In genomic region chr10:99299303-99299702, GRCm38 (mm10) we compare ENCODE assay signal across 11 mouse cellular contexts. TPM values are rescaled to one million over a fixed set of nuclear protein-coding genes. Genes with fewer than 3 reads are reported as not detected.
A peak's percentile ranks its signal among the peaks of the same experiment; 100 is the strongest.
DNase-seq lines count a peak whose midpoint lies in the region; ATAC-seq lines count a peak whose summit lies in the region.
"Had no signal": no experiment of that assay in that cellular context is flagged by ENCODE, and none has a peak within 500 bp of the region (broad histone marks: within the 10 kb centered on the region; RNA-seq: fewer than 3 reads in every experiment).

No protein-coding gene starts in this region.

- H3K36me3 ChIP-seq in forebrain, embryonic 10.5 days (replicated peaks), result no peaks in the 10 kb centered on the region
- no peaks in the 10 kb centered on the region for H3K36me3 ChIP-seq in hindbrain, embryonic 13.5 days
- H3K36me3 ChIP-seq in midbrain, embryonic 13.5 days, result no peaks in the 10 kb centered on the region
- H3K36me3 ChIP-seq: G1E; liver, embryonic 13.5 days had no signal

- H3K9ac ChIP-seq in hindbrain, embryonic 13.5 days, result no peak overlapping the region
- no peak overlapping the region for H3K9ac ChIP-seq in midbrain, embryonic 13.5 days (replicated peaks)
- H3K9ac ChIP-seq: liver, embryonic 13.5 days had no signal

- no peak for ATAC-seq in hindbrain, embryonic 13.5 days (ENCODE audit: low FRiP score)
- ATAC-seq in midbrain, embryonic 13.5 days, result no peak

- H3K27ac ChIP-seq in forebrain, embryonic 10.5 days, result peak overlapping the region; percentile 82
- no peak overlapping the region for H3K27ac ChIP-seq in hindbrain, embryonic 13.5 days
- no peak overlapping the region for H3K27ac ChIP-seq in midbrain, embryonic 13.5 days
- H3K27ac ChIP-seq: liver, embryonic 13.5 days had no signal

- intact Hi-C loops in left cerebral cortex, postnatal 10 days (cut with DNase I), result no loop called here

- DNase-seq in kidney, postnatal 14 days, result peak; percentile 23
- no peak for DNase-seq in kidney, adult 18-20 months
- no peak for DNase-seq in forebrain, embryonic 10.5 days (ENCODE audit: extremely low spot score, low spot score)
- no peak for DNase-seq in left cerebral cortex, postnatal 10 days (ENCODE audit: extremely low spot score in 1 of 2, low spot score in 2 of 2)
- no peak for DNase-seq in layer of hippocampus, postnatal 36 days
- no peak for DNase-seq in cerebellum, postnatal 10 days
- DNase-seq: gastrocnemius, postnatal 36 days; liver, embryonic 13.5 days had no signal

- peak overlapping the region; percentile 27 for H3K4me3 ChIP-seq in forebrain, embryonic 10.5 days
- H3K4me3 ChIP-seq in hindbrain, embryonic 13.5 days, result no peak overlapping the region
- no peak overlapping the region for H3K4me3 ChIP-seq in midbrain, embryonic 13.5 days (replicated peaks)
- H3K4me3 ChIP-seq: liver, embryonic 13.5 days had no signal

- 4% methylated on average over 9 of the region's 9 CpGs for WGBS in forebrain, embryonic 10.5 days
- WGBS in hindbrain, embryonic 13.5 days, result 28% methylated on average over 9 of the region's 9 CpGs
- WGBS in midbrain, embryonic 13.5 days, result 11% methylated on average over 9 of the region's 9 CpGs

- peak overlapping the region; percentile 8; the same call in 1 of the 2 replicates for H3K4me2 ChIP-seq in hindbrain, embryonic 13.5 days
- H3K4me2 ChIP-seq in midbrain, embryonic 13.5 days (replicated peaks), result peak overlapping the region; percentile 36
- H3K4me2 ChIP-seq: liver, embryonic 13.5 days had no signal

- H3K4me1 ChIP-seq in forebrain, embryonic 10.5 days, result peaks cover 32% of the 10 kb centered on the region
- peaks cover 12% of the 10 kb centered on the region for H3K4me1 ChIP-seq in hindbrain, embryonic 13.5 days (replicated peaks)
- H3K4me1 ChIP-seq in midbrain, embryonic 13.5 days (replicated peaks), result peaks cover 14% of the 10 kb centered on the region
- H3K4me1 ChIP-seq: liver, embryonic 13.5 days had no signal

- peaks cover 19% of the 10 kb centered on the region for H3K27me3 ChIP-seq in forebrain, embryonic 10.5 days (ENCODE audit: poor library complexity, severe bottlenecking)
- H3K27me3 ChIP-seq in hindbrain, embryonic 13.5 days, result no peaks in the 10 kb centered on the region
- H3K27me3 ChIP-seq in midbrain, embryonic 13.5 days, result 0 out of 2 replicates have a peak, but pooled peaks cover 6% of the 10 kb centered on the region
- H3K27me3 ChIP-seq: liver, embryonic 13.5 days had no signal

- H3K9me3 ChIP-seq in forebrain, embryonic 10.5 days, result no peaks in the 10 kb centered on the region
- H3K9me3 ChIP-seq in hindbrain, embryonic 13.5 days, result no peaks in the 10 kb centered on the region
- H3K9me3 ChIP-seq in midbrain, embryonic 13.5 days, result no peaks in the 10 kb centered on the region
- H3K9me3 ChIP-seq: liver, embryonic 13.5 days had no signal

RNA-seq across cellular contexts. Expression of gene Dusp6, which starts 36.3 kb away (rescaled TPM):
- polyA plus RNA-seq in forebrain, embryonic 10.5 days (2016; fragmentation: Nextera tagmentation; extraction: Ambion mirVana), result 97.6 and 116 TPM in 2 replicates
- 27.2 and 27.7 TPM in 2 replicates for polyA plus RNA-seq in hindbrain, embryonic 13.5 days (2015; fragmentation: Nextera tagmentation; extraction: Ambion mirVana)
- polyA plus RNA-seq in midbrain, embryonic 13.5 days (2015; fragmentation: Nextera tagmentation; extraction: Ambion mirVana), result 21.8 and 26.5 TPM in 2 replicates
- total RNA-seq in left cerebral cortex, postnatal 10 days (2021), result 10 to 100 TPM; 68.8 to 72.4 TPM
- total RNA-seq in layer of hippocampus, postnatal 36 days (2021), result 10 to 100 TPM; 83.1 to 84.7 TPM
- polyA plus RNA-seq: G1E had no signal
